Mouse (Mus musculus): ENCODE measurements around the gene Apobr. TPM values are rescaled to one million over a fixed set of nuclear protein-coding genes. Genes with fewer than 3 reads are reported as not detected.

Gene Apobr
- total RNA-seq, 2 experiments from 2014 or later: 0.39 to 0.53 TPM

GRCm38 (mm10) chr7:126594862-126595561 lies 10.3 kb downstream of the Apobr start, which contains the start of gene Il27:
Gene Il27 (minus strand): TSS chr7:126594941.
- intact Hi-C loops (cut with DNase I): no loop called here
- no peak for DNase-seq (ENCODE audit: low spot score in 2 of 2)

GRCm38 (mm10) chr7:126595890-126596289 lies 11.1 kb downstream of the Apobr start:
- intact Hi-C loops (cut with DNase I): no loop called here
- DNase-seq (ENCODE audit: low spot score in 2 of 2): no peak

- intact Hi-C loops (cut with DNase I): no loop called here
- DNase-seq (ENCODE audit: low spot score in 2 of 2): no peak
Observed at GRCm38 (mm10) chr7:126596414-126596813, 11.7 kb downstream of the Apobr start.

- intact Hi-C loops (cut with DNase I): no loop called here
- no peak for DNase-seq (ENCODE audit: low spot score in 2 of 2)
Observed at GRCm38 (mm10) chr7:126598919-126599318, 14.2 kb downstream of the Apobr start.

GRCm38 (mm10) chr7:126601896-126602295 lies 17.2 kb downstream of the Apobr start:
- DNase-seq (ENCODE audit: low spot score in 2 of 2): no peak
- intact Hi-C loops (cut with DNase I): no loop called here

- intact Hi-C loops (cut with DNase I): no loop called here
- no peak for DNase-seq (ENCODE audit: low spot score in 2 of 2)
Observed at GRCm38 (mm10) chr7:126602650-126603049, 17.9 kb downstream of the Apobr start.

GRCm38 (mm10) chr7:126606611-126607010 lies 21.9 kb downstream of the Apobr start:
- no peak for DNase-seq (ENCODE audit: low spot score in 2 of 2)
- intact Hi-C loops (cut with DNase I): no loop called here

- DNase-seq (ENCODE audit: low spot score in 2 of 2): no peak
- intact Hi-C loops (cut with DNase I): no loop called here
Observed at GRCm38 (mm10) chr7:126607064-126607463, 22.3 kb downstream of the Apobr start.

- DNase-seq (ENCODE audit: low spot score in 2 of 2): no peak
- intact Hi-C loops (cut with DNase I): no loop called here
Observed at GRCm38 (mm10) chr7:126607796-126608195, 23.1 kb downstream of the Apobr start.

GRCm38 (mm10) chr7:126612736-126613135 lies 28.0 kb downstream of the Apobr start:
- intact Hi-C loops (cut with DNase I): no loop called here
- DNase-seq (ENCODE audit: low spot score in 2 of 2): no peak

- intact Hi-C loops (cut with DNase I): no loop called here
- no peak for DNase-seq (ENCODE audit: low spot score in 2 of 2)
Observed at GRCm38 (mm10) chr7:126616707-126617106, 32.0 kb downstream of the Apobr start.

GRCm38 (mm10) chr7:126619559-126620275 lies 35.0 kb downstream of the Apobr start:
- intact Hi-C loops (cut with DNase I): no loop called here
- no peak for DNase-seq (ENCODE audit: low spot score in 2 of 2)

- intact Hi-C loops (cut with DNase I): no loop called here
- DNase-seq (ENCODE audit: low spot score in 2 of 2): no peak
Observed at GRCm38 (mm10) chr7:126621452-126622359, 37.0 kb downstream of the Apobr start.

GRCm38 (mm10) chr7:126623381-126623780 lies 38.6 kb downstream of the Apobr start:
- DNase-seq (ENCODE audit: low spot score in 2 of 2): no peak
- intact Hi-C loops (cut with DNase I): no loop called here

GRCm38 (mm10) chr7:126624774-126625173 lies 40.0 kb downstream of the Apobr start:
- DNase-seq (ENCODE audit: low spot score in 2 of 2): no peak
- intact Hi-C loops (cut with DNase I): no loop called here

- intact Hi-C loops (cut with DNase I): no loop called here
Observed at GRCm38 (mm10) chr7:126625369-126625768, 40.6 kb downstream of the Apobr start.

GRCm38 (mm10) chr7:126625807-126626600 lies 41.3 kb downstream of the Apobr start:
- no peak for DNase-seq (ENCODE audit: low spot score in 2 of 2)
- intact Hi-C loops (cut with DNase I): no loop called here

More at GRCm38 (mm10) chr7:126625369-126625768, 40.6 kb downstream of the Apobr start:
- peak; percentile 34 to 52 for DNase-seq (ENCODE audit: low spot score in 2 of 2)

- no peak for DNase-seq (ENCODE audit: low spot score in 2 of 2)
- intact Hi-C loops (cut with DNase I): no loop called here
Observed at GRCm38 (mm10) chr7:126628111-126628510, 43.4 kb downstream of the Apobr start.

GRCm38 (mm10) chr7:126629915-126630314 lies 45.2 kb downstream of the Apobr start:
- intact Hi-C loops (cut with DNase I): no loop called here
- no peak for DNase-seq (ENCODE audit: low spot score in 2 of 2)

Measured in left cerebral cortex, postnatal 25 days (tissue).